Mouse (Mus musculus) C2C12 (cell line): ENCODE measurements around the gene Tlr8.

Experiments
- CEBPB ChIP-seq: IDR thresholded peaks from one replicate; pipeline ENCODE4 v1.6.1; 2011; ENCODE audit warnings: low read depth, mild to moderate bottlenecking, control low read depth, moderate library complexity
- CTCF ChIP-seq: IDR thresholded peaks from one replicate; pipeline ENCODE4 v1.5.1; 2011; ENCODE audit not compliant: control insufficient read depth, insufficient read depth, insufficient read length
- FOSL1 ChIP-seq: IDR thresholded peaks from one replicate; pipeline ENCODE4 v1.8.0; 2011; ENCODE audit warnings: mild to moderate bottlenecking, low read length; ENCODE audit not compliant: poor library complexity, insufficient read depth, severe bottlenecking

GRCm38 (mm10) chrX:167195228-167195649 lies 68.9 kb downstream of the Tlr8 start:
- TF ChIP-seq CTCF (no peak), FOSL1 (no peak), CEBPB (no peak)
